Mouse (Mus musculus): Measurements from ENCODE around the gene St6galnac5. TPM values are rescaled to one million over a fixed set of nuclear protein-coding genes. Genes with fewer than 3 reads are reported as not detected.

St6galnac5 gene
- total RNA-seq, 2 experiments from 2014 or later: not detected

DNA sequence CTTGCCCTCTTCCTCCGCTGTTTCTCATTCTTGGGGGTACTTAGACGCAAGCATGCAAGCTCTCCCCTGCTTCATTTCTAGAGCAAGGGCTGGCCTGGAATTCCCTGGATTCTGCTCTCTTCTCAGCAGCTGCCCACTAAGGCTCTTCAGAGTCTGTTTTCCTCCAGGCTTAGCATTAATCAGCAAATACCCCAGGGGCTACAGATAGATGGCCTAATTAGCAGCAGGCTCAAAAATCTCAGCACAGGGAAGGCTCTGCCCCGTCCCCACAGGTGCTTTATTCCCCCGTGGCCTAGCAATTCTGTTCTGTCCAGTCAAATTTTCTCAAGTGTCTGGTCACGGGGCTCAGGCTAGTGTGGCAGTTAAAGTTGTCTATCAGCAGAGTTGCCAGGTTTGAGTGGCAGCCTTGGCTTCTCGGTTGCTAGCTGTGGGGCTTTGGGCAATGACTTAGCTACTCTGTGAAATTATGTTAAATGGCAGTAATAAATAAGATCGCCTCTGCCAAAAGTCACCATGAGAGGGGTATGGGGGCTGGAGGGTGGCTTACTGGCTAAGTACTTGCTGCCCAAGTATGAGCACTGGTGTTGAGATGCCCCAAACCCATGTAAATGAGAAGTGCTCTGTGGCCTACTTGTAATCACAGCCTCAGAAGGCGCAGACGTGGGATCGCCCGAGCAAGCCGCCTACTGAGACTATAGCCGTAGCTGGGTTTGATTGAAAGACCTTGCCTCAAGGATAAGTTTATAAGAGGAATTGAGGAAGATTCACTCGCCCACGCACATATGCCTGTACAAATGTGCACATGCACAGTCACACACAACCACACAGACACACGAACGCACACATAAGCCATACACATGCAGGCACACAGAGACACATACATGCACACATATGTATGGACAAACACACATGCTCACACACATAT, 107.4 kb downstream of the St6galnac5 start:
- DNase-seq: no peak
- intact Hi-C loops (cut with DNase I): no loop called here

DNA sequence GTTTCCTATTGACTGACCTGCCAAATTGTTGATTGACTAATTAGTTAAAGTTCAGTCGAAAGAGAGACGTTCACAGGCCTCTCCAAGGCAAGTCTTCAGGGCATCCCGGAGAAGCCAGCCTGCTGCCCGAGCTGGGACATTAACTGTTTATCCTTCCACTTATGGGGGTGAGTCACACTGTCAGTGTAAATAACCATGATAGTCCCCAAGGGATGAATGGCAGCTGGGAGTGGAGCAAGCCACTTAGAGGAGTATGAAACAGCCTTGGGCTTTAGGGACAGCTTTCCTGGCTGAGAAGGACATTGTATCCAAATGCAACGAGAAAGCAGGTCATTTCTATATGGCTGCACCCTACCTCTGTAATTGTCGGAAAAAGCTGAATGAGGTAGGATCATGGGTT, 109.5 kb downstream of the St6galnac5 start:
- no peak for DNase-seq
- intact Hi-C loops (cut with DNase I): no loop called here

DNA sequence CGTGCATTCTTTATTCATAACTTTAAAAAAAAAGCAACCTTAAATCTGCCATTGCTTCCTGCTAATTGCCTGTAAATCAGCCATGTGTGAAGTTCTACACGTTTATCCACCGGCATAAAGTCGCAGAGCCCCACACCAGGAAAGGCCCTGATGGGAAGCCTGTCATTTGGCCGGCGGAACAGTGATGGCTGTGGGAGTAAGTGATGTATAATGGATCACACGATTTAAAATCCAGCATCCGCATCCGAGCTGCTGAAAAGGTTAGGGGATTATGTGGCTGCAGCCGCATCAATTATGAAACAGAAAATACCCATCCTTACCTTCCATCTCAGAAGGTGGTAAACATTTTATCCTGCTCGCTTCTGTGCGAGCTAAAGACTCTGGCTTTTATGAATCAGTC, 110.0 kb downstream of the St6galnac5 start:
- DNase-seq: no peak
- intact Hi-C loops (cut with DNase I): no loop called here

- intact Hi-C loops (cut with DNase I): no loop called here
- DNase-seq: no peak
Measured at GRCm38 (mm10) chr3:152867654-152868525, 114.2 kb downstream of the St6galnac5 start.

GRCm38 (mm10) chr3:152866035-152866965, 115.7 kb downstream of the St6galnac5 start:
- intact Hi-C loops (cut with DNase I): no loop called here
- no peak for DNase-seq

- no peak for DNase-seq
- intact Hi-C loops (cut with DNase I): no loop called here
Measured at GRCm38 (mm10) chr3:152861978-152862377, 120.1 kb downstream of the St6galnac5 start.

- intact Hi-C loops (cut with DNase I): no loop called here
- DNase-seq: no peak
Measured at GRCm38 (mm10) chr3:152861450-152861849, 120.6 kb downstream of the St6galnac5 start.

- DNase-seq: no peak
- intact Hi-C loops (cut with DNase I): no loop called here
Measured at GRCm38 (mm10) chr3:152856095-152856494, 126.0 kb downstream of the St6galnac5 start.

- intact Hi-C loops (cut with DNase I): no loop called here
- DNase-seq: no peak
Measured at GRCm38 (mm10) chr3:152855006-152855614, 126.9 kb downstream of the St6galnac5 start.

- no peak for DNase-seq
- intact Hi-C loops (cut with DNase I): no loop called here
Measured at GRCm38 (mm10) chr3:152843925-152844324, 138.1 kb downstream of the St6galnac5 start.

GRCm38 (mm10) chr3:152842648-152843047, 139.4 kb downstream of the St6galnac5 start:
- DNase-seq: no peak
- intact Hi-C loops (cut with DNase I): no loop called here

DNA sequence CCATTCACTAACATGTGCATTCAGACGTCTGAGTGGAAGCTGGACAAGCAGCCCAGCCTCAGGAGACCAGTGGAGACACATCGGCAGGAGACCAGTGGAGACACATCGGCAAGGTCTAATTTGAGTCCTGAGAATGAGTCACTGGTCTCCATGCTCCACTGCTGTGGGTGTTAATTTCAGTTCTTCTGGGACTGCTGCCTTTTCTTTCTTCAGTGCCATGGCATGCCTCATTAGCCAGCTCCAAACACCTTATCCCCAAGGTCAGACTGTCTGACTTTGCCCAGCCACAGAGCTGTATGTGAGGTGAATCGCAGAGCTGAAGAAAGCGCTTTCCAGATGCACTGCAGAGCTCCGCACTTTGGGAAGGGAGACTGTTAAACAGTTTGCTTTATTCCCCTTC, 140.8 kb downstream of the St6galnac5 start:
- intact Hi-C loops (cut with DNase I): no loop called here
- no peak for DNase-seq

- DNase-seq: no peak
- intact Hi-C loops (cut with DNase I): no loop called here
Measured at GRCm38 (mm10) chr3:152837938-152838337, 144.1 kb downstream of the St6galnac5 start.

- intact Hi-C loops (cut with DNase I): no loop called here
- no peak for DNase-seq
Measured at GRCm38 (mm10) chr3:152837407-152837806, 144.6 kb downstream of the St6galnac5 start.

GRCm38 (mm10) chr3:152832436-152832835, 149.6 kb downstream of the St6galnac5 start:
- no peak for DNase-seq

DNA sequence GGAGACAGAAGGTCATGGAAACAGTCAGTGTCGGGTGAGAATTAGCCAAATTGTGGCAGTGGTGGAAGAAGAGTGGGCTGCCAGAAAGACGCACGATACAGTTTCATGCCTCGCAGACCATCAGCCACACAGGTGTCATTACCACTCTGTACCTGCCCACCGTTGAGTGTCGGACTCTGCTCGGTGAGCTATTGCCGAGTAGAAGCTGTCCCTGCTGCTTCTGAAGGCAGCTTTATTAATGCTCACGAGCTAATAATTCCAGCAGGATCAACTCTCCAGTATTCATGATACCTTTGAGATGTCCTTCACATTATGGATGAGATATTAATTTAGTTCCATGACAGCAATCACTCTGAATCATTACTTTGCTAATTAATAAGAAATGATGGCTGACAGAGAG, 150.1 kb downstream of the St6galnac5 start:
- DNase-seq: no peak
- intact Hi-C loops (cut with DNase I): no loop called here

More at GRCm38 (mm10) chr3:152832436-152832835, 149.6 kb downstream of the St6galnac5 start:
- intact Hi-C loops (cut with DNase I): no loop called here

- intact Hi-C loops (cut with DNase I): no loop called here
- DNase-seq: no peak
Measured at GRCm38 (mm10) chr3:152831377-152831776, 150.7 kb downstream of the St6galnac5 start.

DNA sequence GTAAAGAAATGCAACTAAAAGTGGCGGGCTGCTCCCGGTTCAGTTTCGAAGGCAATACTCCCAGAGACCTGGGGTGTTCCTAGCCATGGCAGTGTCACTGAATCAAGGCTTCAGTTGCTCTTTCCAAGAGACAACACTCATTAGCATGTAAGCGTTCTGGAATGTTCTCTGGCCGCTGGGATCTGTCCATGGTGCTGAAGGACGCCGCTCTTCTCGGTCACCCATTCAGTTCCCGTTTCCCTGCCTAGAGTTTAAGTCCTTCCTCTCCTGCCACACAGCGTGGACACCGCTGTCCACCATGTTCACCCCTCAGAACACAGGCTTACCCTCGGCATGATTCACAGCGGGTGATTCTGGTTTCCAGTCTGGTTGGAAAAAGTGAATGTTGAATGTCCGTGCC, 160.8 kb downstream of the St6galnac5 start:
- peak; percentile 59 to 74 for DNase-seq
- intact Hi-C loops (cut with DNase I): no loop called here

DNA sequence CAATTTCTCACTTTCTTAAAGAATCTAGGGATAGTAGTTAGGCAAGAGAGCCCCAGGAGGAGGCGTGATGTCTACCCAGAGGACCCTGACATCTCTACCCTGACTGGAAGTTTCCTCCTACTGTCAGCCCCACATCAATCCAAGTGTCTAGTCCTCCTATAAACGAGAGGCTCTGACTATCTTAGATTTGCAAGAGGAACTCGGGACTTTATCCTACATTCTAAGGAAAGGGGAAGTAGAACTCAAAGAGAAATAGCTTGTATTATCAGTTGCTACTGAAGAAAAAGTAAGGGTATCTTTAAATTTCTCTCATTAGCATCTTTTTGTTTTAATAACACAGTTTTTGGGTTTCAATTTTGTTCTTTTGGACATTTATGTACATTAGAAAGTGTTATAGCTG, 161.6 kb downstream of the St6galnac5 start:
- no peak for DNase-seq
- intact Hi-C loops (cut with DNase I): no loop called here

DNA sequence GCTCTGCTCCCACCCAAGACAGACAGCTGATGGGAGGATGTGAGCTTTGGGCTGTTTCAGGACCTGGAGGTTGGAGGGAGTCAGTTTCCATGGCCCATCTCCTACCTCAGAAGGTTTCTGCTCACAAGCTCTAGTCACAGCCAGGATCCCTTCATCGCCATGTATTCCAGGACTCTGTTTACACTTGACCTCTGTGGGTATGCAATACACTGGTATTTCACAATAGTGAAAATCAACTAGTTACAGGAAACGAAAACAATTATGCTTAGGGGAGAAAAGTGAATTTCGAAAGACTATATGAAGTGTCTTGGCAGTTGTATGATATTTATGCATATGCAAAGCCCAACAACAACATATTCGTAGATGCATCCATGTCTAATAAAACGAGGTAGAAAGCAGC, 166.9 kb downstream of the St6galnac5 start:
- no peak for DNase-seq
- intact Hi-C loops (cut with DNase I): no loop called here
